Mouse (Mus musculus) stomach, embryonic 16.5 days (tissue): ENCODE data around the gene Hjurp. TPM values are rescaled to one million over a fixed set of nuclear protein-coding genes. Genes with fewer than 3 reads are reported as not detected.

Experiments used
- ATAC-seq: fragments of 200-750 bp; cut with Nextera tagmentation; 2 replicates; pipeline ENCODE4 v1.8.0; 2017; ENCODE audit warnings: moderate number of reproducible peaks, moderate TSS enrichment; ENCODE audit not compliant: insufficient read depth, low FRiP score
- H3K27ac ChIP-seq: fragments of 300-500 bp; sonication (generic); 2 replicates; pipeline ENCODE4 v1.5.1; 2014; ENCODE audit warnings: low read length
- H3K27me3 ChIP-seq: fragments of 300-500 bp; sonication (generic); 2 replicates; pipeline ENCODE4 v1.6.1; 2014; ENCODE audit warnings: low read length, control low read depth, mixed read lengths; ENCODE audit not compliant: control insufficient read depth, insufficient read depth
- H3K36me3 ChIP-seq: fragments of 300-500 bp; sonication (generic); 2 replicates; pipeline ENCODE4 v1.6.1; 2014; ENCODE audit warnings: low read length; ENCODE audit not compliant: control insufficient read depth, insufficient read depth
- H3K4me1 ChIP-seq: fragments of 300-500 bp; sonication (generic); 2 replicates; pipeline ENCODE4 v1.6.1; 2014; ENCODE audit warnings: low read length, control low read depth, mixed read lengths; ENCODE audit not compliant: control insufficient read depth, insufficient read depth
- H3K4me2 ChIP-seq: fragments of 300-500 bp; sonication (generic); 2 replicates; pipeline ENCODE4 v1.6.1; 2014; ENCODE audit warnings: low read depth, low read length, mixed read lengths
- H3K4me3 ChIP-seq: fragments of 300-500 bp; sonication (generic); replicated peaks from 2 replicates; pipeline ENCODE4 v1.5.1; 2014; ENCODE audit warnings: mild to moderate bottlenecking, low read length
- H3K9ac ChIP-seq: fragments of 300-500 bp; sonication (generic); 2 replicates; pipeline ENCODE4 v1.6.1; 2014; ENCODE audit warnings: low read length
- H3K9me3 ChIP-seq: fragments of 300-500 bp; sonication (generic); replicated peaks from 2 replicates; pipeline ENCODE4 v1.6.1; 2016; ENCODE audit warnings: low read length, control low read depth; ENCODE audit not compliant: control insufficient read depth
- WGBS: fragments of 180-500 bp; shearing (Covaris S2); extraction: QIAGEN DNeasy Blood & Tissue Kit; methylation state at CpG from one replicate; pipeline ENCODE4 v1.1.7; 2014; 5-methylcytosine and 5-hydroxymethylcytosine counted together
- polyA plus RNA-seq: library from polyadenylated mRNA; unstranded; fragments of >200 nt; fragmentation: Nextera tagmentation; extraction: Ambion mirVana; gene quantifications from 2 replicates; pipeline ENCODE4 v1.2.1, GENCODE M21; 2015

Hjurp gene
- polyA plus RNA-seq, 1 experiment from 2014 or later = 169 TPM

GRCm38 (mm10) chr1:88267489-88267888 lies 9.9 kb downstream of the Hjurp start:
- no peaks in the 10 kb centered on the region for H3K9me3 ChIP-seq
- no peak overlapping the region for H3K4me3 ChIP-seq
- H3K27me3 ChIP-seq = no peaks in the 10 kb centered on the region
- ATAC-seq = no peak
- H3K4me1 ChIP-seq = peaks cover 2% of the 10 kb centered on the region; the same call in 1 of the 2 replicates
- H3K36me3 ChIP-seq = peaks cover 84% of the 10 kb centered on the region
- no peak overlapping the region for H3K27ac ChIP-seq
- no peak overlapping the region for H3K9ac ChIP-seq
- 91% methylated on average over 6 of the region's 6 CpGs for WGBS
- no peak overlapping the region for H3K4me2 ChIP-seq

DNA sequence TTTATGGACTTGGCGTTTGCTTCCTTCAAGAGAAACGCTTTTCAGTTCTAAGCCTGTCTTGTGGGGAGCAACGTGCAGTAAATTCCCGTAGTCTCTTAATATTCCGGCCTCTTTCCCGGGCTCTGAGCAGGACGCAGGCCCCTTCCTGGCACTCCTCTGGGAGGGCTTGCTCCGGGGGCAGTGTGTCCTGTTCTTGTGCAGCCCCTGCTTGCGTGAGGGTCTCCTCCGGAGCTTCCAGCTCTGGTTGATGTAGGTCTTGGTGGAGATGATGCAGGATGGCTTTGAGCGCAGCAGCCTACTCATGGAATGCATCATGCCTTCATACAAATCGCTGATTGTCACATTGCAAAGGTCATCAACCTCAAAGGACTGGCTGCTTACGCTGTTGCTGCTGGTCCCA lies 11.3 kb downstream of the Hjurp start:
- Histone ChIP-seq H3K27ac (no peak overlapping the region), H3K4me1 (peaks cover 9% of the 10 kb centered on the region; the same call in 1 of the 2 replicates), H3K4me2 (no peak overlapping the region), H3K9me3 (no peaks in the 10 kb centered on the region), H3K27me3 (no peaks in the 10 kb centered on the region), H3K9ac (no peak overlapping the region), H3K36me3 (peaks cover 89% of the 10 kb centered on the region), H3K4me3 (no peak overlapping the region)
- WGBS = 89% methylated on average over 13 of the region's 13 CpGs
- no peak for ATAC-seq

DNA sequence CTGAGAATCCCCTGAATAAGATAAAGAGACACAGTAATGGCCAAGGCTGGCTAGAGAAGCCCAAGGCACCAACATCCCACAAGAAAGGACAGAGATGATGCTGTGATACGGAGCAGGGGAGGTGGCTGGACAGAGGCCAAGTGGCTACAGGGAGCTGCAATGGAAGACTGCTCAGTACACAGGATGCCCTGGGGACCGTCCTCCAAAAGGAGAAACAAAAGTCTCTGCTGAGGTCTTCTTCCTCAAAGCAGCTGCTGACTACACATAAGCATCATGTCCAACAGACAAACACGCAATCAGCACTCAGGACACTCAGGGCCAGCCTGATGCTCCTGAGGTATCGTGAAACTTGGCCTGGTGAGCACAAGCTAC lies 12.6 kb downstream of the Hjurp start:
- H3K27ac ChIP-seq = no peak overlapping the region

GRCm38 (mm10) chr1:88264237-88264868 lies 13.1 kb downstream of the Hjurp start:
- Histone ChIP-seq H3K9me3 (no peaks in the 10 kb centered on the region), H3K4me1 (peaks cover 16% of the 10 kb centered on the region), H3K4me3 (no peak overlapping the region), H3K4me2 (no peak overlapping the region), H3K9ac (no peak overlapping the region), H3K36me3 (peaks cover 92% of the 10 kb centered on the region), H3K27me3 (no peaks in the 10 kb centered on the region), H3K27ac (no peak overlapping the region)
- ATAC-seq = no peak
- WGBS = 83% methylated on average over 7 of the region's 7 CpGs

More for the DNA sequence above, 12.6 kb downstream of the Hjurp start:
- H3K4me2 ChIP-seq = no peak overlapping the region
- no peaks in the 10 kb centered on the region for H3K27me3 ChIP-seq
- ATAC-seq = no peak
- no peak overlapping the region for H3K4me3 ChIP-seq
- 78% methylated on average over 4 of the region's 4 CpGs for WGBS
- H3K9ac ChIP-seq = no peak overlapping the region
- no peaks in the 10 kb centered on the region for H3K9me3 ChIP-seq
- H3K36me3 ChIP-seq = peaks cover 92% of the 10 kb centered on the region
- H3K4me1 ChIP-seq = peaks cover 12% of the 10 kb centered on the region; the same call in 1 of the 2 replicates

GRCm38 (mm10) chr1:88263778-88264177 lies 13.7 kb downstream of the Hjurp start:
- no peak for ATAC-seq

DNA sequence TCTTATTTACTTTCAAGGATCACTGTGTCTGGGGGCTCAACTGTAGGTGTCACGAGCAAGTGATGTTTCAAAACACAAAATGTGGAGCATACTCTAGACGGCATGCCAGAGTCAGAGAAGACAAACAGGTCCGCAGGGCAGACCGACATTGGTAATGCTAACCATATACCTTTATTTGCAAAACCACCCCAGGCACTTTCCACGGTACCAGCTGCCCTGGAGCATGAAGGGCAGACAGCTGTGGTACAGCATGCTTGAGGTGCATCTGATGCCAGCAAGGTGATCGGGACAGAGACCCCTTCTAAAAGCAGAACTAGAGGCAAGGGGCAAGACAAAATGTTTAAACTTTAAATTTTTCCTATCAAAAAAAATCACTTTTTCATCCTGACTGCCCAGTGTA lies 14.5 kb downstream of the Hjurp start:
- WGBS = 66% methylated on average over 6 of the region's 6 CpGs
- no peak overlapping the region for H3K4me3 ChIP-seq
- H3K4me1 ChIP-seq = peaks cover 18% of the 10 kb centered on the region
- no peak overlapping the region for H3K9ac ChIP-seq
- H3K9me3 ChIP-seq = no peaks in the 10 kb centered on the region
- H3K27me3 ChIP-seq = no peaks in the 10 kb centered on the region
- H3K36me3 ChIP-seq = peaks cover 78% of the 10 kb centered on the region
- no peak overlapping the region for H3K4me2 ChIP-seq
- ATAC-seq = no peak
- peak overlapping the region; percentile 12; the same call in 1 of the 2 replicates for H3K27ac ChIP-seq

More at GRCm38 (mm10) chr1:88263778-88264177, 13.7 kb downstream of the Hjurp start:
- Histone ChIP-seq H3K4me3 (no peak overlapping the region), H3K27me3 (no peaks in the 10 kb centered on the region), H3K27ac (no peak overlapping the region), H3K36me3 (peaks cover 86% of the 10 kb centered on the region), H3K9me3 (no peaks in the 10 kb centered on the region), H3K9ac (no peak overlapping the region), H3K4me1 (peaks cover 18% of the 10 kb centered on the region), H3K4me2 (no peak overlapping the region)
- WGBS = 89% methylated on average over 5 of the region's 5 CpGs

- Histone ChIP-seq H3K4me2 (no peak overlapping the region), H3K9me3 (no peaks in the 10 kb centered on the region), H3K36me3 (peaks cover 71% of the 10 kb centered on the region), H3K27me3 (no peaks in the 10 kb centered on the region), H3K27ac (peak overlapping the region; percentile 12), H3K9ac (no peak overlapping the region), H3K4me1 (peaks cover 18% of the 10 kb centered on the region), H3K4me3 (no peak overlapping the region)
- WGBS = 47% methylated on average over 4 of the region's 4 CpGs
- ATAC-seq = peak; percentile 51
Observed at GRCm38 (mm10) chr1:88262255-88262654, 15.2 kb downstream of the Hjurp start.

- Histone ChIP-seq H3K4me2 (no peak overlapping the region), H3K4me3 (no peak overlapping the region), H3K9me3 (no peaks in the 10 kb centered on the region), H3K27ac (peak overlapping the region; percentile 7), H3K27me3 (no peaks in the 10 kb centered on the region), H3K4me1 (peaks cover 18% of the 10 kb centered on the region), H3K36me3 (peaks cover 65% of the 10 kb centered on the region), H3K9ac (no peak overlapping the region)
- WGBS = 85% methylated on average over 7 of the region's 7 CpGs
- no peak for ATAC-seq
Observed at GRCm38 (mm10) chr1:88261706-88262105, 15.7 kb downstream of the Hjurp start.

GRCm38 (mm10) chr1:88260604-88261377 lies 16.6 kb downstream of the Hjurp start:
- no peak for ATAC-seq
- H3K27ac ChIP-seq = no peak overlapping the region
- WGBS = 79% methylated on average over 10 of the region's 10 CpGs
- H3K9ac ChIP-seq = no peak overlapping the region
- H3K9me3 ChIP-seq = no peaks in the 10 kb centered on the region
- peaks cover 18% of the 10 kb centered on the region for H3K4me1 ChIP-seq
- H3K27me3 ChIP-seq = no peaks in the 10 kb centered on the region
- no peak overlapping the region for H3K4me2 ChIP-seq
- H3K4me3 ChIP-seq = no peak overlapping the region
- H3K36me3 ChIP-seq = peaks cover 56% of the 10 kb centered on the region
